8 mouse cellular contexts compared by ENCODE assay signal in genomic region chr10:116260658-116261433, GRCm38 (mm10). TPM values are rescaled to one million over a fixed set of nuclear protein-coding genes. Genes with fewer than 3 reads are reported as not detected.
DNase-seq lines count a peak whose midpoint lies in the region; TF ChIP-seq lines count a peak whose summit lies in the region.

No protein-coding gene starts in this region.

- H3K79me2 ChIP-seq in myocyte (ENCODE audit: control insufficient read depth, insufficient read depth), result no peaks in the 10 kb centered on the region

- H3K4me3 ChIP-seq in myocyte, result peak overlapping the region; percentile 0

- no peaks in the 10 kb centered on the region for H3K36me3 ChIP-seq in myocyte (ENCODE audit: control insufficient read depth, insufficient read depth)

- H3K4me2 ChIP-seq in myocyte (ENCODE audit: low read depth), result peak overlapping the region; percentile 84

- no peak for TF ChIP-seq POLR2A in myocyte (IDR thresholded peaks at IDR 0.05; ENCODE audit: insufficient read length, low read depth)

- H3ac ChIP-seq in myocyte (ENCODE audit: control insufficient read depth, insufficient read length), result no peak overlapping the region

- DNase-seq in cerebellum, postnatal 14 days, result peak; percentile 10 to 42
- no peak for DNase-seq in cerebellum, adult 18-20 months
- DNase-seq in ovary, adult 18-20 months (ENCODE audit: low spot score), result peak; percentile 55
- DNase-seq in ovary, postnatal 10 days (ENCODE audit: low spot score), result no peak
- peak; percentile 38 for DNase-seq in gastrocnemius, postnatal 25 days
- peak; percentile 68 for DNase-seq in kidney, postnatal 14 days
- DNase-seq in urinary bladder, postnatal 25 days (ENCODE audit: low spot score), result no peak

- H3K27me3 ChIP-seq in myocyte (ENCODE audit: control insufficient read depth, insufficient read depth, insufficient read length), result no peaks in the 10 kb centered on the region

TF ChIP-seq in myocyte, 11 proteins besides CTCF, POLR2A, EP300 and RAD21:
- TF ChIP-seq TCF3 (IDR thresholded peaks at IDR 0.05; ENCODE audit: insufficient read length, low read depth), result no peak
- TF ChIP-seq REST (IDR thresholded peaks at IDR 0.05; ENCODE audit: insufficient read depth, insufficient read length), result no peak
- TF ChIP-seq MYOG (IDR thresholded peaks at IDR 0.05; ENCODE audit: control insufficient read depth in 1 of 3, insufficient read depth in 1 of 3, insufficient read length in 2 of 3, low read depth in 2 of 3), result no peak
- TF ChIP-seq TCF12 (IDR thresholded peaks at IDR 0.05; ENCODE audit: insufficient read depth, poor library complexity, severe bottlenecking), result no peak
- TF ChIP-seq USF1 (IDR thresholded peaks at IDR 0.05; ENCODE audit: low read depth), result no peak
- no peak for TF ChIP-seq SRF (IDR thresholded peaks at IDR 0.05; ENCODE audit: control insufficient read depth, insufficient read length, low read depth)
- TF ChIP-seq MYOD1 (IDR thresholded peaks at IDR 0.05; ENCODE audit: control insufficient read depth in 1 of 3, insufficient read length in 2 of 3, low read depth in 2 of 3), result no peak
- TF ChIP-seq CEBPB (IDR thresholded peaks at IDR 0.05; ENCODE audit: insufficient read depth, poor library complexity, severe bottlenecking), result no peak
- no peak for TF ChIP-seq POLR2AphosphoS2 (IDR thresholded peaks at IDR 0.05; ENCODE audit: insufficient read length, low read depth)
- no peak for TF ChIP-seq MAX (IDR thresholded peaks at IDR 0.05; ENCODE audit: low read depth)
- TF ChIP-seq E2F4 (IDR thresholded peaks at IDR 0.05; ENCODE audit: insufficient read depth), result no peak

RNA-seq across cellular contexts. Expression of gene Ptprb, which starts 14.5 kb away (rescaled TPM):
- 10 to 100 TPM; 30.2 to 35.0 TPM for total RNA-seq in gastrocnemius, postnatal 25 days (2021)
- 0.01 TPM for polyA plus RNA-seq in myocyte (2012; fragmentation: generic; extraction: Trizol)

Comparison
In these comparisons a context has a peak if more than half of its experiments do, and no peak if none do; other contexts are left out.
1. DNase-seq: peak in cerebellum, postnatal 14 days (2 of 2), ovary, adult 18-20 months (single experiment), gastrocnemius, postnatal 25 days (single experiment) and kidney, postnatal 14 days (single experiment); none in cerebellum, adult 18-20 months (0 of 2), ovary, postnatal 10 days (single experiment) and urinary bladder, postnatal 25 days (single experiment).